Mouse (Mus musculus) thymus, adult 2 months (tissue): ENCODE measurements around the gene Olfr412.

Experiments
- CTCF ChIP-seq: fragments of 200-500 bp; IDR thresholded peaks from 2 replicates; pipeline ENCODE4 v1.5.1; 2012; ENCODE audit warnings: mild to moderate bottlenecking, control low read depth, low read length, moderate library complexity, borderline replicate concordance; ENCODE audit not compliant: control insufficient read depth, poor library complexity, insufficient read depth; ENCODE audit errors: extremely low read depth
- POLR2A ChIP-seq: fragments of 200-500 bp; IDR thresholded peaks from 2 replicates; pipeline ENCODE4 v1.6.1; 2012; ENCODE audit warnings: mild to moderate bottlenecking, low read length, control low read depth, moderate library complexity; ENCODE audit not compliant: control insufficient read depth, poor library complexity, insufficient read depth; ENCODE audit errors: extremely low read depth

- no peak for TF ChIP-seq CTCF
- no peak for TF ChIP-seq POLR2A
Observed at GRCm38 (mm10) chr11:74387203-74387602, 25.3 kb downstream of the Olfr412 start.
